Mouse (Mus musculus): ENCODE results near the gene Ncstn. TPM values are rescaled to one million over a fixed set of nuclear protein-coding genes. Genes with fewer than 3 reads are reported as not detected.

Ncstn gene
- polyA plus RNA-seq, 1 experiment: 94.0 TPM

GRCm38 (mm10) chr1:172016031-172016430, 66.6 kb downstream of the Ncstn start:
- H3K4me1 ChIP-seq (ENCODE audit: control insufficient read depth, insufficient read depth, low read length): no peaks in the 10 kb centered on the region
- no peak overlapping the region for H3K27ac ChIP-seq (ENCODE audit: insufficient read depth, low read depth, low read length)
- no peaks in the 10 kb centered on the region for H3K27me3 ChIP-seq (replicated peaks; ENCODE audit: control insufficient read depth, insufficient read depth, low read length)
- TF ChIP-seq POLR2A (IDR thresholded peaks at IDR 0.05; ENCODE audit: low read depth, low read length) (no peak), CTCF (conservative IDR thresholded peaks at IDR 0.05; ENCODE audit: insufficient read depth, insufficient read length, low read depth, low read length) (no peak)
- 43% methylated on average over 8 of the region's 8 CpGs for WGBS
- H3K36me3 ChIP-seq (ENCODE audit: control insufficient read depth, insufficient read depth, low read length): no peaks in the 10 kb centered on the region
- DNase-seq: no peak
- H3K4me3 ChIP-seq (ENCODE audit: insufficient read depth, low read depth, low read length): no peak overlapping the region

Other genes with a start within 250 kb of the Ncstn start
- 0.30 and 0.92 TPM in 2 replicates for gene Cd84, start 243.1 kb downstream of the Ncstn start, polyA plus RNA-seq (2012; rRNA removed)
- 0.05 and 0.11 TPM in 2 replicates for gene Gm10521, start 187.1 kb downstream of the Ncstn start, polyA plus RNA-seq (2012; rRNA removed)
- 0.10 and 1.4 TPM in 2 replicates for gene Slamf6, start 165.3 kb downstream of the Ncstn start, polyA plus RNA-seq (2012; rRNA removed)
- gene Vangl2, start 54.4 kb downstream of the Ncstn start, polyA plus RNA-seq (2012; rRNA removed): 2.9 and 3.3 TPM in 2 replicates
- gene Nhlh1, start 25.2 kb downstream of the Ncstn start, polyA plus RNA-seq (2012; rRNA removed): not detected in 2 replicates
- gene Copa, start 266 bp downstream of the Ncstn start, polyA plus RNA-seq (2012; rRNA removed): 60.4 and 74.9 TPM in 2 replicates
- gene Pex19, start 44.0 kb upstream of the Ncstn start, polyA plus RNA-seq (2012; rRNA removed): 110 and 125 TPM in 2 replicates
- gene Dcaf8, start 65.3 kb upstream of the Ncstn start, polyA plus RNA-seq (2012; rRNA removed): 93.4 and 95.1 TPM in 2 replicates
- 52.1 and 58.7 TPM in 2 replicates for gene Pea15a, start 124.0 kb upstream of the Ncstn start, polyA plus RNA-seq (2012; rRNA removed)
- gene Casq1, start 137.1 kb upstream of the Ncstn start, polyA plus RNA-seq (2012; rRNA removed): 0.29 and 27.1 TPM in 2 replicates
- 0.09 and 0.11 TPM in 2 replicates for gene Atp1a4, start 175.6 kb upstream of the Ncstn start, polyA plus RNA-seq (2012; rRNA removed)
- 54.3 and 57.7 TPM in 2 replicates for gene Igsf8, start 178.8 kb upstream of the Ncstn start, polyA plus RNA-seq (2012; rRNA removed)
- 21.5 and 36.4 TPM in 2 replicates for gene Atp1a2, start 215.3 kb upstream of the Ncstn start, polyA plus RNA-seq (2012; rRNA removed)
- 0.06 and 0.11 TPM in 2 replicates for gene Kcnj9, start 246.5 kb upstream of the Ncstn start, polyA plus RNA-seq (2012; rRNA removed)